Mouse (Mus musculus) right cerebral cortex, postnatal 10 days (tissue): ENCODE results near the gene Gm5168.
"Not testable (repeated sequence)": the region's sequence is repeated elsewhere in the genome, so short reads cannot be mapped to it uniquely, and the experiment has no call there.

Source experiments
- DNase-seq, 2 experiments: peaks; one replicate each; pipeline ENCODE4 v3.0.0; 2021; ENCODE audit warnings: low spot score in 2 of 2

Gm5168 gene

GRCm38 (mm10) chrX:26050941-26051340 lies at the start of gene Gm5168:
Gene Gm5168 (minus strand): TSS chrX:26051041.
- not testable (repeated sequence) for DNase-seq
